Mouse (Mus musculus): ENCODE measurements around the gene C730034F03Rik. TPM values are rescaled to one million over a fixed set of nuclear protein-coding genes. Genes with fewer than 3 reads are reported as not detected.
"Not testable (repeated sequence)": the region's sequence is repeated elsewhere in the genome, so short reads cannot be mapped to it uniquely, and the experiment has no call there.

The C730034F03Rik gene
- polyA plus RNA-seq, 1 experiment from 2014 or later = 2.8 TPM

GRCm38 (mm10) chr15:89430771-89431170 lies 1.4 kb downstream of the C730034F03Rik start:
- H3K36me3 ChIP-seq (ENCODE audit: insufficient read depth, low read length) = peaks cover 14% of the 10 kb centered on the region

GRCm38 (mm10) chr15:89431271-89431670 lies 1.9 kb downstream of the C730034F03Rik start:
- Histone ChIP-seq H3K27ac (ENCODE audit: low read length) (no peak overlapping the region), H3K9ac (replicated peaks; ENCODE audit: low read length) (no peak overlapping the region), H3K4me1 (ENCODE audit: insufficient read depth, low read length) (peaks cover 9% of the 10 kb centered on the region), H3K27me3 (ENCODE audit: insufficient read depth, low read length) (no peaks in the 10 kb centered on the region), H3K4me3 (ENCODE audit: low read length) (no peak overlapping the region), H3K4me2 (replicated peaks; ENCODE audit: low read depth, low read length) (no peak overlapping the region), H3K36me3 (ENCODE audit: insufficient read depth, low read length) (peaks cover 11% of the 10 kb centered on the region), H3K9me3 (ENCODE audit: low read length) (no peaks in the 10 kb centered on the region)
- WGBS = 91% methylated on average over 3 of the region's 3 CpGs
- ATAC-seq (ENCODE audit: low FRiP score, low TSS enrichment) = no peak

More at GRCm38 (mm10) chr15:89430771-89431170, 1.4 kb downstream of the C730034F03Rik start:
- not testable (repeated sequence) for H3K4me3 ChIP-seq (ENCODE audit: low read length); H3K9ac ChIP-seq (replicated peaks; ENCODE audit: low read length); H3K9me3 ChIP-seq (ENCODE audit: low read length); H3K27ac ChIP-seq (ENCODE audit: low read length); H3K27me3 ChIP-seq (ENCODE audit: insufficient read depth, low read length); H3K4me2 ChIP-seq (replicated peaks; ENCODE audit: low read depth, low read length); ATAC-seq (ENCODE audit: low FRiP score, low TSS enrichment)
- WGBS = 84% methylated on average over 8 of the region's 9 CpGs
- H3K4me1 ChIP-seq (ENCODE audit: insufficient read depth, low read length) = peaks cover 13% of the 10 kb centered on the region

GRCm38 (mm10) chr15:89431806-89432205 lies 2.4 kb downstream of the C730034F03Rik start:
- Histone ChIP-seq H3K27me3 (ENCODE audit: insufficient read depth, low read length) (no peaks in the 10 kb centered on the region), H3K9ac (replicated peaks; ENCODE audit: low read length) (no peak overlapping the region), H3K4me2 (replicated peaks; ENCODE audit: low read depth, low read length) (no peak overlapping the region), H3K27ac (ENCODE audit: low read length) (no peak overlapping the region), H3K9me3 (ENCODE audit: low read length) (no peaks in the 10 kb centered on the region), H3K36me3 (ENCODE audit: insufficient read depth, low read length) (peaks cover 5% of the 10 kb centered on the region; the same call in 1 of the 2 replicates), H3K4me3 (ENCODE audit: low read length) (no peak overlapping the region), H3K4me1 (ENCODE audit: insufficient read depth, low read length) (peaks cover 9% of the 10 kb centered on the region)
- ATAC-seq (ENCODE audit: low FRiP score, low TSS enrichment) = no peak
- 94% methylated on average over 6 of the region's 6 CpGs for WGBS

DNA sequence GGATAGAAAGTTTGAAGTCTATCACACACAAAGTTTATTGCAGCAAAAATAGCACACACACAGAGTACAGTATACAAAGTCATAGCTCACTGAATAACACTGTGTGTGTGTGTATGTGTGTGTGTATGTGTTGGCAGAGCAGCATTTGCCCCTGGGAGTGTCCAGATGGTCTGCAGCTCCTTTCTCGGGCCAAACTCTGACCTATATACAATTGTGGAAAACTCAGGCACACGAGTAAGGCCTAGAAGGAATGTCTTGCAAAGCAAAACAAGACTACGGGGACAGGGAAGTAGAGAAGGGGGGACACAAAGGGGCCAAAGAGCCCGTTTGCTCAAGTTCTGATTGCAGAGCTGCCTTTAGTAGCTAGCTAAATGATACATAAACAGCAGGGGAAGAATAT lies 3.6 kb downstream of the C730034F03Rik start:
- ATAC-seq (ENCODE audit: low FRiP score, low TSS enrichment) = no peak
- H3K27me3 ChIP-seq (ENCODE audit: insufficient read depth, low read length) = no peaks in the 10 kb centered on the region
- peaks cover 9% of the 10 kb centered on the region for H3K4me1 ChIP-seq (ENCODE audit: insufficient read depth, low read length)
- H3K9ac ChIP-seq (replicated peaks; ENCODE audit: low read length) = no peak overlapping the region
- H3K36me3 ChIP-seq (ENCODE audit: insufficient read depth, low read length) = no peaks in the 10 kb centered on the region
- no peak overlapping the region for H3K4me3 ChIP-seq (ENCODE audit: low read length)
- H3K9me3 ChIP-seq (ENCODE audit: low read length) = no peaks in the 10 kb centered on the region
- WGBS = 87% methylated on average over 4 of the region's 4 CpGs
- no peak overlapping the region for H3K4me2 ChIP-seq (replicated peaks; ENCODE audit: low read depth, low read length)
- H3K27ac ChIP-seq (ENCODE audit: low read length) = no peak overlapping the region

DNA sequence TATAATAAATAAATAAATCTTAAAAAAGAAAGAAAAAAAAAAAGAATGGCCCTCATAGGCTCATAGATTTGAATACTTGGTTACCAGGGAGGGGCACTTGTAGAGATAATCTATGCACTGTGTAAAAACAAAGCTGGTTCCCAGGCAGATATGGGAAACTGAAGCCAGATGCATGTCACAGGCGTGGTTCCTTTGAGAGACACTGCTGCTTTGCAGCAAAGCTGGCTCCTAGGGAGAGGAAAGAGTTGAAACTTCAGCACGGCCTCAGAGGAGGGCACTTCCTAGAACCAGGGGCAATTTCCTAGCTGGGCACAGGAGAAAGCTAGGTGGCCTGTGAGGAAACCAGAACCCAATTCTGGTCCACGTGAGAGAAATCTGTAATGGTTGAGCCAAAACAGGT lies 4.7 kb downstream of the C730034F03Rik start:
- H3K4me3 ChIP-seq (ENCODE audit: low read length) = no peak overlapping the region
- H3K36me3 ChIP-seq (ENCODE audit: insufficient read depth, low read length) = no peaks in the 10 kb centered on the region
- peaks cover 5% of the 10 kb centered on the region; the same call in 1 of the 2 replicates for H3K4me1 ChIP-seq (ENCODE audit: insufficient read depth, low read length)
- H3K27ac ChIP-seq (ENCODE audit: low read length) = no peak overlapping the region
- no peak for ATAC-seq (ENCODE audit: low FRiP score, low TSS enrichment)
- H3K9ac ChIP-seq (replicated peaks; ENCODE audit: low read length) = no peak overlapping the region
- H3K9me3 ChIP-seq (ENCODE audit: low read length) = no peaks in the 10 kb centered on the region
- whole genome bisulfite sequencing = 71% methylated on average over 3 of the region's 3 CpGs
- H3K27me3 ChIP-seq (ENCODE audit: insufficient read depth, low read length) = no peaks in the 10 kb centered on the region
- H3K4me2 ChIP-seq (replicated peaks; ENCODE audit: low read depth, low read length) = no peak overlapping the region

- no peak overlapping the region for H3K9ac ChIP-seq (replicated peaks; ENCODE audit: low read length)
- no peak overlapping the region for H3K4me2 ChIP-seq (replicated peaks; ENCODE audit: low read depth, low read length)
- H3K36me3 ChIP-seq (ENCODE audit: insufficient read depth, low read length) = no peaks in the 10 kb centered on the region
- no peaks in the 10 kb centered on the region for H3K9me3 ChIP-seq (ENCODE audit: low read length)
- 82% methylated on average over 5 of the region's 5 CpGs for WGBS
- H3K27me3 ChIP-seq (ENCODE audit: insufficient read depth, low read length) = no peaks in the 10 kb centered on the region
- no peak overlapping the region for H3K4me3 ChIP-seq (ENCODE audit: low read length)
- ATAC-seq (ENCODE audit: low FRiP score, low TSS enrichment) = no peak
- no peaks in the 10 kb centered on the region for H3K4me1 ChIP-seq (ENCODE audit: insufficient read depth, low read length)
- no peak overlapping the region for H3K27ac ChIP-seq (ENCODE audit: low read length)
Observed at GRCm38 (mm10) chr15:89435878-89436277, 6.5 kb downstream of the C730034F03Rik start.

DNA sequence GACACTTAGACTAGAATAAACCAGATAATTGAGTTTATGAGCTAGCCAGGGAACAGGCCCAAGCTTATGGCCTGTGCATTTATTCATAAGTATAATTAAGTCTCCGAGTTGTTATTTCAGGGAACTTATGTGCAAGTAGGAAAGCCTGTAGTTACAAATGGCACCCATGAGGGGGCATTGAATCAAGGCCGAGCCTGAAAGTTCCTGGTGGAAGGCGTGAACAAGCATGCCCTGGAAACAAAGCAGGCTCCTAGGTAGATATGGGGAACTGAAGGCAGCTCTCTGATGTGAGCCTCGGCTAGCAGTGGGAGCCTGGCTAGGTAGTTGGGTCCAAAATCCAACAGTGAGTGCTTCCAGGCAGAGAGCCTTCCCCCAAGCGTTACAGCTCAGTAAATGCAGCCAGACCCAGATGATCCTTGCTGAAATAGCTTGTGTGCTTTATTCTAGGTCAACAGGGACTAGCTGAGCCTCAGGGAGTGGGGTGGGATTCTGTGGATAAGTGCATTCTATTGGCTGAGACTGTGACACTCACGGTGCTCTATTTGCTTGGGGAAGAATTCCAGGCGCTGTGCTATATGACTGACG lies 13.2 kb downstream of the C730034F03Rik start:
- no peak for ATAC-seq (ENCODE audit: low FRiP score, low TSS enrichment)
- no peaks in the 10 kb centered on the region for H3K27me3 ChIP-seq (ENCODE audit: insufficient read depth, low read length)
- H3K4me1 ChIP-seq (ENCODE audit: insufficient read depth, low read length) = no peaks in the 10 kb centered on the region
- no peak overlapping the region for H3K4me2 ChIP-seq (replicated peaks; ENCODE audit: low read depth, low read length)
- H3K4me3 ChIP-seq (ENCODE audit: low read length) = no peak overlapping the region
- WGBS = 41% methylated on average over 8 of the region's 8 CpGs
- no peak overlapping the region for H3K27ac ChIP-seq (ENCODE audit: low read length)
- no peaks in the 10 kb centered on the region for H3K36me3 ChIP-seq (ENCODE audit: insufficient read depth, low read length)
- no peak overlapping the region for H3K9ac ChIP-seq (replicated peaks; ENCODE audit: low read length)
- H3K9me3 ChIP-seq (ENCODE audit: low read length) = no peaks in the 10 kb centered on the region

DNA sequence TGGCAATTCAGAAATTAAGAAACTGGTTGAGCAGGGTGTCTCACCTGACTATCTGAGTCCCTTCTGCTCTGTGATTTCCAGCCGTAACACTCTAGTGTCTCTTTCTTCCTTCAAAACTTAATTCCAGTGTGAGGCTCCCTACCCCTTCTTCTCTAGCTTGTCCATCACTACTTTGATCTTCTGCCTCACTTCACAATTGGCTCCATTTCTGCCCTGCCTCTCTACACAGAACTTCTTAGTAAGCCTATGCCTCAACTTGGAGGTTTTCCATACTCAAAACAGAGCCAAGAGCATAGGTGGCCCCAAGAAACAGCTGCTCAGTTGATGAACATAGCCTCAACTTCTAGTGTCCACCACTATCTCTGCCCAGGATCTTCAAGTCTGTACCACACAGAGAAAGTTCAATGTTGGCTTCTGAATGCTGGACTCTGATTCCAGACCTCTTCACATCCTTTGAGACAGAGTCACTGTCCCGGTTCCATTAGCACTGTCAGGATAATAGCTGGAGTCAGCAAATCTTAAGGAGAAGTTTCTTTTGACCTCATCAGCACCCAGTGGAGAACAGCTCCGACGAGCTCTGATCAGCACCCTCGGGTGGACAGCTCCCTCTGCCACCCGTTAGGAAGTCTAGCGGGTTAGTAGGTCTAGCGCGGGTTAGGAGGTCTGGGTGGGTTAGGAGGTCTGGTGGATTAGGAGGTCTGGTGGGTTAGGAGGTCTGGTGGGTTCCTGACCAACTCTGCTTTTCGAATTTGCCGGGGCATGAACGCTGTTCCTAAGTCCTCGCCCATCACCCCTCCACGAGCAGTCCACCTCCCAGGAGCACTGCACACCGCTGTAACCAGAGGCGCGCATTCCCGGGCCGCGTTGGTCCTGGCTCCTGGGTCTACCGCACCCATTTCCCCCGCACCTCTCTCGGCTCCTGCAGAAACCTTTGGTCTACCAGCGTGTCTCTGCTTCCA lies 23.8 kb downstream of the C730034F03Rik start:
- WGBS = 4% methylated on average over 24 of the region's 24 CpGs
- peak; percentile 75 for ATAC-seq (ENCODE audit: low FRiP score, low TSS enrichment)

GRCm38 (mm10) chr15:89453865-89454478 lies 24.6 kb downstream of the C730034F03Rik start, which contains the start of gene Mapk8ip2:
TSS of gene Mapk8ip2 (plus strand) at chr15:89453913.
- Histone ChIP-seq H3K9ac (replicated peaks; ENCODE audit: low read length) (peak within 1 kb of the TSS; percentile 16; the same call in 1 of the 2 replicates), H3K4me2 (replicated peaks; ENCODE audit: low read depth, low read length) (peak within 1 kb of the TSS; percentile 89), H3K36me3 (ENCODE audit: insufficient read depth, low read length) (no peaks in the 10 kb centered on the region), H3K9me3 (ENCODE audit: low read length) (no peaks in the 10 kb centered on the region), H3K27me3 (ENCODE audit: insufficient read depth, low read length) (peaks cover 20% of the 10 kb centered on the region), H3K4me3 (ENCODE audit: low read length) (peak within 1 kb of the TSS; percentile 52), H3K27ac (ENCODE audit: low read length) (no peak within 1 kb of the TSS), H3K4me1 (ENCODE audit: insufficient read depth, low read length) (peaks cover 13% of the 10 kb centered on the region)
- WGBS = under 1% methylated on average over 51 of the region's 53 CpGs
- ATAC-seq (ENCODE audit: low FRiP score, low TSS enrichment) = peak; percentile 65

More for the DNA sequence above, 23.8 kb downstream of the C730034F03Rik start:
- H3K27me3 ChIP-seq (ENCODE audit: insufficient read depth, low read length) = peaks cover 20% of the 10 kb centered on the region
- H3K4me3 ChIP-seq (ENCODE audit: low read length) = peak overlapping the region; percentile 52
- no peak overlapping the region for H3K27ac ChIP-seq (ENCODE audit: low read length)
- peak overlapping the region; percentile 89 for H3K4me2 ChIP-seq (replicated peaks; ENCODE audit: low read depth, low read length)
- H3K4me1 ChIP-seq (ENCODE audit: insufficient read depth, low read length) = peaks cover 13% of the 10 kb centered on the region
- H3K9ac ChIP-seq (replicated peaks; ENCODE audit: low read length) = no peak overlapping the region
- no peaks in the 10 kb centered on the region for H3K9me3 ChIP-seq (ENCODE audit: low read length)
- H3K36me3 ChIP-seq (ENCODE audit: insufficient read depth, low read length) = no peaks in the 10 kb centered on the region

Measured in kidney, embryonic 16.5 days (tissue).